Mouse (Mus musculus) liver, adult 2 months (tissue): Measurements from ENCODE around the gene Wdr82.

ENCODE experiments used
- CTCF ChIP-seq: fragments of 200-500 bp; IDR thresholded peaks from 2 replicates; pipeline ENCODE4 v1.5.1; 2011; ENCODE audit warnings: low read depth, low read length, control low read depth
- POLR2A ChIP-seq: fragments of 200-500 bp; IDR thresholded peaks from 2 replicates; pipeline ENCODE4 v1.6.1; 2011; ENCODE audit warnings: low read length, control low read depth; ENCODE audit not compliant: insufficient read depth; ENCODE audit errors: extremely low read depth

GRCm38 (mm10) chr9:106175552-106176200, 4.9 kb downstream of the Wdr82 start:
- TF ChIP-seq CTCF (no peak), POLR2A (no peak)
